Mouse (Mus musculus): Measurements from ENCODE around the gene Tmod1.

GRCm38 (mm10) chr4:46039899-46040298 is 1.2 kb downstream of the Tmod1 start:
- TF ChIP-seq CTCF (IDR thresholded peaks at IDR 0.05; ENCODE audit: control insufficient read depth, insufficient read depth, insufficient read length) (no peak), MYOD1 (IDR thresholded peaks at IDR 0.05; ENCODE audit: control insufficient read depth, insufficient read length, low read depth) (no peak), MAX (IDR thresholded peaks at IDR 0.05) (no peak)

Measured in C2C12 (cell line).